Mouse (Mus musculus) cortical plate, adult 2 months (tissue): ENCODE measurements around the gene Gne.

Source experiments
- CTCF ChIP-seq: fragments of 200-500 bp; IDR thresholded peaks from 2 replicates; pipeline ENCODE4 v1.5.1; 2011; ENCODE audit warnings: mild to moderate bottlenecking, control low read depth, low read length; ENCODE audit not compliant: insufficient read depth; ENCODE audit errors: extremely low read depth
- POLR2A ChIP-seq: fragments of 200-500 bp; IDR thresholded peaks from 2 replicates; pipeline ENCODE4 v1.6.1; 2011; ENCODE audit warnings: mild to moderate bottlenecking, low read length, control low read depth; ENCODE audit not compliant: insufficient read depth; ENCODE audit errors: extremely low read depth

- TF ChIP-seq CTCF, result no peak
- TF ChIP-seq POLR2A, result no peak
These were observed 31.1 kb upstream of the Gne start for GRCm38 (mm10) chr4:44115046-44115445.
